Mouse (Mus musculus) liver, adult 2 months (tissue): ENCODE data around the gene Igsf8. TPM values are rescaled to one million over a fixed set of nuclear protein-coding genes. Genes with fewer than 3 reads are reported as not detected.

Experiments
- DNase-seq: peaks from one replicate; pipeline ENCODE4 v3.0.0-alpha.2; 2011; ENCODE audit warnings: low read depth, low spot score; ENCODE audit errors: extremely low read depth
- H3K27ac ChIP-seq: fragments of 200-500 bp; replicated peaks from 2 replicates; pipeline ENCODE4 v1.5.1; 2012; ENCODE audit warnings: low read depth, mild to moderate bottlenecking, control low read depth, inconsistent platforms, low read length; ENCODE audit not compliant: insufficient read depth
- H3K27me3 ChIP-seq: fragments of 200-500 bp; 2 replicates; pipeline ENCODE4 v1.6.1; 2012; ENCODE audit warnings: mild to moderate bottlenecking, moderate library complexity, low read length, inconsistent platforms; ENCODE audit not compliant: control insufficient read depth, insufficient read depth
- H3K36me3 ChIP-seq: fragments of 200-500 bp; 2 replicates; pipeline ENCODE4 v1.6.1; 2012; ENCODE audit warnings: low read length, inconsistent platforms; ENCODE audit not compliant: control insufficient read depth, insufficient read depth
- H3K4me1 ChIP-seq: fragments of 200-500 bp; 2 replicates; pipeline ENCODE4 v1.6.1; 2011; ENCODE audit warnings: low read length; ENCODE audit not compliant: control insufficient read depth, insufficient read depth
- H3K4me3 ChIP-seq: fragments of 200-500 bp; 2 replicates; pipeline ENCODE4 v1.5.1; 2011; ENCODE audit warnings: low read depth, mild to moderate bottlenecking, control low read depth, low read length, moderate library complexity; ENCODE audit not compliant: insufficient read depth
- H3K79me2 ChIP-seq: fragments of 200-500 bp; 2 replicates; pipeline ENCODE4 v1.6.1; 2012; ENCODE audit warnings: inconsistent platforms, mild to moderate bottlenecking, low read length, moderate library complexity; ENCODE audit not compliant: control insufficient read depth, insufficient read depth
- H3K9ac ChIP-seq: fragments of 200-500 bp; 2 replicates; pipeline ENCODE4 v1.6.1; 2012; ENCODE audit warnings: low read depth, mild to moderate bottlenecking, control low read depth, inconsistent platforms, low read length
- CTCF ChIP-seq: fragments of 200-500 bp; IDR thresholded peaks from 2 replicates; pipeline ENCODE4 v1.5.1; 2011; ENCODE audit warnings: low read depth, low read length, control low read depth
- POLR2A ChIP-seq: fragments of 200-500 bp; IDR thresholded peaks from 2 replicates; pipeline ENCODE4 v1.6.1; 2011; ENCODE audit warnings: low read length, control low read depth; ENCODE audit not compliant: insufficient read depth; ENCODE audit errors: extremely low read depth
- WGBS: fragments of 180-500 bp; shearing (Covaris S2); methylation state at CpG from one replicate; pipeline ENCODE4 v1.1.7; 2018; 5-methylcytosine and 5-hydroxymethylcytosine counted together
- polyA plus RNA-seq: library from polyadenylated mRNA; depleted of rRNA; stranded (reverse); fragments of >200 nt; gene quantifications from 2 replicates; pipeline ENCODE4 v1.2.3, GENCODE M21; 2012; rRNA removed
- total RNA-seq: library from RNA; depleted of rRNA; stranded (reverse); fragments of >200 nt; gene quantifications from 2 replicates; pipeline ENCODE4 v1.2.3, GENCODE M21; 2014; rRNA removed

The Igsf8 gene
- total and polyA plus RNA-seq, 2 experiments: 3.6 to 26.3 TPM

- H3K9ac ChIP-seq: no peak overlapping the region
- no peak overlapping the region for H3K27ac ChIP-seq
- no peaks in the 10 kb centered on the region for H3K36me3 ChIP-seq
- DNase-seq: no peak
- TF ChIP-seq POLR2A (no peak), CTCF (no peak)
- WGBS: 68% methylated on average over 10 of the region's 10 CpGs
- H3K79me2 ChIP-seq: no peaks in the 10 kb centered on the region
- H3K27me3 ChIP-seq: no peaks in the 10 kb centered on the region
- no peaks in the 10 kb centered on the region for H3K4me1 ChIP-seq
- no peak overlapping the region for H3K4me3 ChIP-seq
Observed at GRCm38 (mm10) chr1:172358341-172358740, 96.9 kb downstream of the Igsf8 start.

- H3K4me3 ChIP-seq: no peak overlapping the region
- DNase-seq: peak; percentile 79
- H3K27me3 ChIP-seq: no peaks in the 10 kb centered on the region
- no peak overlapping the region for H3K9ac ChIP-seq
- WGBS: 11% methylated on average over 6 of the region's 6 CpGs
- no peaks in the 10 kb centered on the region for H3K36me3 ChIP-seq
- H3K79me2 ChIP-seq: no peaks in the 10 kb centered on the region
- no peak for TF ChIP-seq POLR2A
- peak; percentile 79 for TF ChIP-seq CTCF
- no peak overlapping the region for H3K27ac ChIP-seq
- peaks cover 3% of the 10 kb centered on the region; the same call in 1 of the 2 replicates for H3K4me1 ChIP-seq
Observed at GRCm38 (mm10) chr1:172364684-172365083, 103.2 kb downstream of the Igsf8 start.

- Histone ChIP-seq H3K4me1 (peaks cover 3% of the 10 kb centered on the region; the same call in 1 of the 2 replicates), H3K27ac (no peak overlapping the region), H3K79me2 (no peaks in the 10 kb centered on the region), H3K36me3 (no peaks in the 10 kb centered on the region), H3K4me3 (no peak overlapping the region), H3K9ac (no peak overlapping the region), H3K27me3 (no peaks in the 10 kb centered on the region)
- no peak for DNase-seq
- TF ChIP-seq CTCF (peak; percentile 50), POLR2A (no peak)
- 29% methylated on average over 23 of the region's 23 CpGs for WGBS
Observed at GRCm38 (mm10) chr1:172368768-172369418, 107.5 kb downstream of the Igsf8 start.

Other genes starting within 250 kb of the Igsf8 start
- 0.20 and 0.28 TPM in 2 replicates for gene Vangl2, start 233.2 kb upstream of the Igsf8 start, total RNA-seq
- 0.49 and 0.55 TPM in 2 replicates for gene Vangl2, start 233.2 kb upstream of the Igsf8 start, polyA plus RNA-seq
- not detected in 2 replicates for gene Nhlh1, start 204.1 kb upstream of the Igsf8 start, total RNA-seq
- not detected in 2 replicates for gene Nhlh1, start 204.1 kb upstream of the Igsf8 start, polyA plus RNA-seq
- gene Copa, start 179.1 kb upstream of the Igsf8 start, total RNA-seq: 108 and 125 TPM in 2 replicates
- gene Copa, start 179.1 kb upstream of the Igsf8 start, polyA plus RNA-seq: 25.7 and 31.7 TPM in 2 replicates
- gene Ncstn, start 178.8 kb upstream of the Igsf8 start, total RNA-seq: 28.9 and 38.8 TPM in 2 replicates
- gene Ncstn, start 178.8 kb upstream of the Igsf8 start, polyA plus RNA-seq: 35.7 and 50.1 TPM in 2 replicates
- gene Pex19, start 134.9 kb upstream of the Igsf8 start, total RNA-seq: 87.3 and 92.5 TPM in 2 replicates
- 99.3 and 113 TPM in 2 replicates for gene Pex19, start 134.9 kb upstream of the Igsf8 start, polyA plus RNA-seq
- gene Dcaf8, start 113.6 kb upstream of the Igsf8 start, total RNA-seq: 92.7 and 95.6 TPM in 2 replicates
- 48.5 and 54.1 TPM in 2 replicates for gene Dcaf8, start 113.6 kb upstream of the Igsf8 start, polyA plus RNA-seq
- 9.4 and 13.1 TPM in 2 replicates for gene Pea15a, start 54.8 kb upstream of the Igsf8 start, total RNA-seq
- 8.4 and 10.2 TPM in 2 replicates for gene Pea15a, start 54.8 kb upstream of the Igsf8 start, polyA plus RNA-seq
- gene Casq1, start 41.8 kb upstream of the Igsf8 start, total RNA-seq: 0.07 and 0.74 TPM in 2 replicates
- 0.16 and 0.21 TPM in 2 replicates for gene Casq1, start 41.8 kb upstream of the Igsf8 start, polyA plus RNA-seq
- gene Atp1a4, start 3.2 kb upstream of the Igsf8 start, total RNA-seq: 0.07 and 0.09 TPM in 2 replicates
- 0.02 TPM in 1 of 2 replicates, not detected in the other for gene Atp1a4, start 3.2 kb upstream of the Igsf8 start, polyA plus RNA-seq
- 0.92 and 0.94 TPM in 2 replicates for gene Atp1a2, start 36.4 kb downstream of the Igsf8 start, total RNA-seq
- 0.37 and 0.59 TPM in 2 replicates for gene Atp1a2, start 36.4 kb downstream of the Igsf8 start, polyA plus RNA-seq
- 0.09 and 0.20 TPM in 2 replicates for gene Kcnj9, start 67.7 kb downstream of the Igsf8 start, total RNA-seq
- 0.02 and 0.09 TPM in 2 replicates for gene Kcnj9, start 67.7 kb downstream of the Igsf8 start, polyA plus RNA-seq
- gene Kcnj10, start 79.6 kb downstream of the Igsf8 start, total RNA-seq: 0.37 and 0.47 TPM in 2 replicates
- 0.34 and 0.39 TPM in 2 replicates for gene Kcnj10, start 79.6 kb downstream of the Igsf8 start, polyA plus RNA-seq
- gene Pigm, start 114.9 kb downstream of the Igsf8 start, total RNA-seq: 3.6 and 3.7 TPM in 2 replicates
- 2.9 and 4.4 TPM in 2 replicates for gene Pigm, start 114.9 kb downstream of the Igsf8 start, polyA plus RNA-seq
- gene Slamf9, start 213.7 kb downstream of the Igsf8 start, total RNA-seq: 0.87 and 0.92 TPM in 2 replicates
- 0.17 and 0.53 TPM in 2 replicates for gene Slamf9, start 213.7 kb downstream of the Igsf8 start, polyA plus RNA-seq
- 0.27 and 0.28 TPM in 2 replicates for gene Igsf9, start 220.1 kb downstream of the Igsf8 start, total RNA-seq
- gene Igsf9, start 220.1 kb downstream of the Igsf8 start, polyA plus RNA-seq: 0.55 and 0.80 TPM in 2 replicates
- 14.9 and 18.7 TPM in 2 replicates for gene Tagln2, start 238.4 kb downstream of the Igsf8 start, total RNA-seq
- 22.3 and 25.6 TPM in 2 replicates for gene Tagln2, start 238.4 kb downstream of the Igsf8 start, polyA plus RNA-seq